15 mouse cellular contexts compared by ENCODE assay signal in genomic region chr15:103361269-103361668, GRCm38 (mm10). TPM values are rescaled to one million over a fixed set of nuclear protein-coding genes. Genes with fewer than 3 reads are reported as not detected.
DNase-seq lines count a peak whose midpoint lies in the region; ATAC-seq and TF ChIP-seq lines count a peak whose summit lies in the region.
"Had no signal": no experiment of that assay in that cellular context is flagged by ENCODE, and none has a peak within 500 bp of the region (broad histone marks: within the 10 kb centered on the region; RNA-seq: fewer than 3 reads in every experiment).

No protein-coding gene starts in this region.

- WGBS in heart, embryonic 10.5 days, result 33% methylated on average over 1 of the region's 1 CpGs
- 34% methylated on average over 1 of the region's 1 CpGs for WGBS in heart, embryonic 15.5 days
- 81% methylated on average over 1 of the region's 1 CpGs for WGBS in midbrain, embryonic 10.5 days
- WGBS in hindbrain, embryonic 14.5 days, result 86% methylated on average over 1 of the region's 1 CpGs
- 79% methylated on average over 1 of the region's 1 CpGs for WGBS in hindbrain, postnatal 0 days

- ATAC-seq in heart, embryonic 15.5 days (replicated peaks; ENCODE audit: insufficient number of reproducible peaks, insufficient read depth, low FRiP score, low read depth), result no peak
- ATAC-seq in hindbrain, embryonic 14.5 days (ENCODE audit: low FRiP score), result no peak
- ATAC-seq in hindbrain, postnatal 0 days, result no peak
- ATAC-seq: forebrain, postnatal 0 days had no signal

- no peaks in the 10 kb centered on the region for H3K9me3 ChIP-seq in heart, embryonic 10.5 days
- no peaks in the 10 kb centered on the region for H3K9me3 ChIP-seq in heart, embryonic 15.5 days (replicated peaks)
- H3K9me3 ChIP-seq in megakaryocyte, embryonic 14.5 days, result no peaks in the 10 kb centered on the region
- H3K9me3 ChIP-seq in midbrain, embryonic 10.5 days (replicated peaks), result no peaks in the 10 kb centered on the region
- H3K9me3 ChIP-seq in hindbrain, embryonic 14.5 days (ENCODE audit: control insufficient read depth, low read length), result no peaks in the 10 kb centered on the region
- H3K9me3 ChIP-seq in hindbrain, postnatal 0 days (ENCODE audit: low read length), result no peaks in the 10 kb centered on the region

- TF ChIP-seq CTCF in hindbrain, postnatal 0 days (IDR thresholded peaks at IDR 0.05; ENCODE audit: low read depth), result no peak

- no peak overlapping the region for H3K4me2 ChIP-seq in heart, embryonic 15.5 days
- no peak overlapping the region for H3K4me2 ChIP-seq in hindbrain, embryonic 14.5 days (replicated peaks)
- no peak overlapping the region for H3K4me2 ChIP-seq in hindbrain, postnatal 0 days (ENCODE audit: low read depth, low read length)

- peaks cover 76% of the 10 kb centered on the region for H3K4me1 ChIP-seq in heart, embryonic 10.5 days
- peaks cover 78% of the 10 kb centered on the region for H3K4me1 ChIP-seq in heart, embryonic 15.5 days (replicated peaks)
- H3K4me1 ChIP-seq in megakaryocyte, embryonic 14.5 days, result peaks cover 94% of the 10 kb centered on the region
- H3K4me1 ChIP-seq in midbrain, embryonic 10.5 days, result peaks cover 34% of the 10 kb centered on the region
- peaks cover 3% of the 10 kb centered on the region; the same call in 1 of the 2 replicates for H3K4me1 ChIP-seq in hindbrain, embryonic 14.5 days (replicated peaks; ENCODE audit: control insufficient read depth, insufficient read depth, low read length)
- H3K4me1 ChIP-seq in hindbrain, postnatal 0 days (ENCODE audit: insufficient read depth, low read length), result peaks cover 2% of the 10 kb centered on the region; the same call in 1 of the 2 replicates

- peaks cover 49% of the 10 kb centered on the region for H3K36me3 ChIP-seq in heart, embryonic 10.5 days
- peaks cover 10% of the 10 kb centered on the region; the same call in 1 of the 2 replicates for H3K36me3 ChIP-seq in heart, embryonic 15.5 days
- peaks cover 41% of the 10 kb centered on the region for H3K36me3 ChIP-seq in megakaryocyte, embryonic 14.5 days (replicated peaks; ENCODE audit: low read length)
- peaks cover 16% of the 10 kb centered on the region for H3K36me3 ChIP-seq in midbrain, embryonic 10.5 days
- H3K36me3 ChIP-seq in hindbrain, embryonic 14.5 days (replicated peaks; ENCODE audit: control insufficient read depth, insufficient read depth), result no peaks in the 10 kb centered on the region
- no peaks in the 10 kb centered on the region for H3K36me3 ChIP-seq in hindbrain, postnatal 0 days (ENCODE audit: insufficient read depth, low read length)

- peak overlapping the region; percentile 30; the same call in 1 of the 2 replicates for H3K27ac ChIP-seq in heart, embryonic 10.5 days
- peak overlapping the region; percentile 44 for H3K27ac ChIP-seq in heart, embryonic 15.5 days
- no peak overlapping the region for H3K27ac ChIP-seq in midbrain, embryonic 10.5 days (replicated peaks)
- no peak overlapping the region for H3K27ac ChIP-seq in hindbrain, embryonic 14.5 days
- H3K27ac ChIP-seq in hindbrain, postnatal 0 days, result no peak overlapping the region

- DNase-seq in heart, embryonic 10.5 days (ENCODE audit: low spot score), result no peak
- DNase-seq in heart, adult 18-20 months, result no peak
- DNase-seq in B cell, adult 2 months, result peak; percentile 58 to 61
- no peak for DNase-seq in midbrain, embryonic 10.5 days (ENCODE audit: low spot score)
- no peak for DNase-seq in hindbrain, embryonic 14.5 days (ENCODE audit: low spot score)
- no peak for DNase-seq in hindbrain, postnatal 0 days (ENCODE audit: low spot score)
- DNase-seq: cerebellum, adult 9-11 months; forebrain, postnatal 0 days; gastrocnemius, postnatal 36 days; kidney, adult 9 months; right cerebral cortex, postnatal 25 days; thymus, adult 18-20 months had no signal

- no peak overlapping the region for H3K4me3 ChIP-seq in heart, embryonic 10.5 days
- no peak overlapping the region for H3K4me3 ChIP-seq in heart, embryonic 15.5 days
- peak overlapping the region; percentile 69 for H3K4me3 ChIP-seq in megakaryocyte, embryonic 14.5 days (replicated peaks)
- no peak overlapping the region for H3K4me3 ChIP-seq in midbrain, embryonic 10.5 days
- no peak overlapping the region for H3K4me3 ChIP-seq in hindbrain, embryonic 14.5 days (replicated peaks; ENCODE audit: low read length)
- no peak overlapping the region for H3K4me3 ChIP-seq in hindbrain, postnatal 0 days (ENCODE audit: low read length)
- H3K4me3 ChIP-seq: erythroblast, embryonic 14.5 days had no signal

- no peaks in the 10 kb centered on the region for H3K27me3 ChIP-seq in heart, embryonic 10.5 days (ENCODE audit: insufficient read depth, poor library complexity, severe bottlenecking)
- H3K27me3 ChIP-seq in heart, embryonic 15.5 days, result no peaks in the 10 kb centered on the region
- no peaks in the 10 kb centered on the region for H3K27me3 ChIP-seq in megakaryocyte, embryonic 14.5 days (replicated peaks)
- no peaks in the 10 kb centered on the region for H3K27me3 ChIP-seq in midbrain, embryonic 10.5 days (ENCODE audit: low read depth, poor library complexity, severe bottlenecking)
- H3K27me3 ChIP-seq in hindbrain, embryonic 14.5 days (ENCODE audit: control insufficient read depth, insufficient read depth, low read length), result 0 out of 2 replicates have a peak, but pooled peaks cover 3% of the 10 kb centered on the region
- H3K27me3 ChIP-seq in hindbrain, postnatal 0 days (ENCODE audit: insufficient read depth, low read length), result no peaks in the 10 kb centered on the region

- H3K9ac ChIP-seq in heart, embryonic 15.5 days, result peak overlapping the region; percentile 1; the same call in 1 of the 2 replicates
- no peak overlapping the region for H3K9ac ChIP-seq in hindbrain, embryonic 14.5 days
- no peak overlapping the region for H3K9ac ChIP-seq in hindbrain, postnatal 0 days (replicated peaks; ENCODE audit: low read length)
- H3K9ac ChIP-seq: forebrain, postnatal 0 days had no signal

RNA-seq across cellular contexts. Expression of gene Itga5, which starts 5.3 kb away (rescaled TPM):
- polyA plus RNA-seq in heart, embryonic 10.5 days (2016; fragmentation: Nextera tagmentation; extraction: Ambion mirVana), result 60.6 and 98.7 TPM in 2 replicates
- total RNA-seq in heart, adult 18-20 months (2021), result 10 to 100 TPM; 30.8 to 37.3 TPM
- 62.4 and 70.8 TPM in 2 replicates for polyA plus RNA-seq in heart, embryonic 15.5 days (2015; fragmentation: Nextera tagmentation; extraction: Ambion mirVana)
- 20.5 and 26.4 TPM in 2 replicates for polyA plus RNA-seq in megakaryocyte, embryonic 14.5 days (2012; ENCODE audit: insufficient read depth, low replicate concordance)
- polyA plus RNA-seq in midbrain, embryonic 10.5 days (2016; fragmentation: Nextera tagmentation; extraction: Ambion mirVana), result 26.1 and 26.4 TPM in 2 replicates
- polyA plus RNA-seq in hindbrain, embryonic 14.5 days (2014; fragmentation: Nextera tagmentation; extraction: Ambion mirVana), result 7.7 and 8.1 TPM in 2 replicates
- total RNA-seq in hindbrain, postnatal 0 days (2014; rRNA removed), result 8.2 and 8.3 TPM in 2 replicates
- polyA plus RNA-seq in hindbrain, postnatal 0 days (2015; fragmentation: Nextera tagmentation; extraction: Ambion mirVana), result 4.9 and 5.0 TPM in 2 replicates

RNA-seq across cellular contexts. Expression of gene Zfp385a, which starts 21.4 kb away (rescaled TPM):
- 8.9 and 15.8 TPM in 2 replicates for polyA plus RNA-seq in heart, embryonic 10.5 days (2016; fragmentation: Nextera tagmentation; extraction: Ambion mirVana)
- 10 to 100 TPM in 1 of 2 experiments, 1 to 10 TPM in 1; 8.9 to 10.3 TPM for total RNA-seq in heart, adult 18-20 months (2021)
- polyA plus RNA-seq in heart, embryonic 15.5 days (2015; fragmentation: Nextera tagmentation; extraction: Ambion mirVana), result 5.9 and 10.5 TPM in 2 replicates
- polyA plus RNA-seq in megakaryocyte, embryonic 14.5 days (2012; ENCODE audit: insufficient read depth, low replicate concordance), result 1,319 and 2,156 TPM in 2 replicates
- polyA plus RNA-seq in midbrain, embryonic 10.5 days (2016; fragmentation: Nextera tagmentation; extraction: Ambion mirVana), result 24.3 and 25.5 TPM in 2 replicates
- 25.7 and 25.9 TPM in 2 replicates for polyA plus RNA-seq in hindbrain, embryonic 14.5 days (2014; fragmentation: Nextera tagmentation; extraction: Ambion mirVana)
- 20.6 and 25.8 TPM in 2 replicates for total RNA-seq in hindbrain, postnatal 0 days (2014; rRNA removed)
- 19.8 and 23.1 TPM in 2 replicates for polyA plus RNA-seq in hindbrain, postnatal 0 days (2015; fragmentation: Nextera tagmentation; extraction: Ambion mirVana)

RNA-seq across cellular contexts. Expression of gene Gpr84, which starts 50.9 kb away (rescaled TPM):
- polyA plus RNA-seq in heart, embryonic 10.5 days (2016; fragmentation: Nextera tagmentation; extraction: Ambion mirVana), result 0.35 TPM in 1 of 2 replicates, not detected in the other
- not detected for total RNA-seq in heart, adult 18-20 months (2021)
- 0.11 and 0.25 TPM in 2 replicates for polyA plus RNA-seq in heart, embryonic 15.5 days (2015; fragmentation: Nextera tagmentation; extraction: Ambion mirVana)
- polyA plus RNA-seq in megakaryocyte, embryonic 14.5 days (2012; ENCODE audit: insufficient read depth, low replicate concordance), result 1.00 and 1.6 TPM in 2 replicates
- 0.32 and 0.47 TPM in 2 replicates for polyA plus RNA-seq in midbrain, embryonic 10.5 days (2016; fragmentation: Nextera tagmentation; extraction: Ambion mirVana)
- 0.12 and 0.39 TPM in 2 replicates for polyA plus RNA-seq in hindbrain, embryonic 14.5 days (2014; fragmentation: Nextera tagmentation; extraction: Ambion mirVana)
- total RNA-seq in hindbrain, postnatal 0 days (2014; rRNA removed), result 0.58 and 0.86 TPM in 2 replicates
- 0.30 and 0.37 TPM in 2 replicates for polyA plus RNA-seq in hindbrain, postnatal 0 days (2015; fragmentation: Nextera tagmentation; extraction: Ambion mirVana)
- total RNA-seq: gastrocnemius, postnatal 36 days had no signal
- polyA plus RNA-seq: erythroblast, embryonic 14.5 days had no signal

Comparison
In these comparisons a context has a peak if more than half of its experiments do, and no peak if none do; other contexts are left out.
1. DNase-seq: peak in B cell, adult 2 months (2 of 2); none in heart, embryonic 10.5 days (single experiment), heart, adult 18-20 months (0 of 2), midbrain, embryonic 10.5 days (single experiment), hindbrain, embryonic 14.5 days (single experiment) and hindbrain, postnatal 0 days (single experiment).
2. H3K27ac ChIP-seq: peak in heart, embryonic 10.5 days (single experiment) and heart, embryonic 15.5 days (single experiment); none in midbrain, embryonic 10.5 days (single experiment), hindbrain, embryonic 14.5 days (single experiment) and hindbrain, postnatal 0 days (single experiment).
3. RNA of gene Zfp385a, which starts 21.4 kb away (polyA plus RNA-seq): 1,319 to 2,156 TPM in megakaryocyte, embryonic 14.5 days; 25.7 to 25.9 TPM in hindbrain, embryonic 14.5 days, 24.3 to 25.5 TPM in midbrain, embryonic 10.5 days, 19.8 to 23.1 TPM in hindbrain, postnatal 0 days, 8.9 to 15.8 TPM in heart, embryonic 10.5 days and 5.9 to 10.5 TPM in heart, embryonic 15.5 days; every median in the first group is over 10 times any median in the second.